Mouse (Mus musculus) left cerebral cortex, adult 11 months (tissue): ENCODE measurements around the gene Ccdc9.

Source experiments
- DNase-seq: peaks from one replicate; pipeline ENCODE4 v3.0.0; 2022; ENCODE audit warnings: low spot score

The Ccdc9 gene

GRCm38 (mm10) chr7:16286026-16286961, at the start of gene Ccdc9:
Gene Ccdc9 (minus strand): TSS chr7:16286795.
- DNase-seq = peak; percentile 99

- no peak for DNase-seq
These were observed 42.6 kb upstream of the Ccdc9 start for GRCm38 (mm10) chr7:16329146-16329545.

- DNase-seq = no peak
These were observed 40.0 kb upstream of the Ccdc9 start for GRCm38 (mm10) chr7:16326607-16326971.

- DNase-seq = no peak
These were observed 39.5 kb upstream of the Ccdc9 start for GRCm38 (mm10) chr7:16325920-16326606.

GRCm38 (mm10) chr7:16324661-16325060, 38.1 kb upstream of the Ccdc9 start:
- no peak for DNase-seq

GRCm38 (mm10) chr7:16320479-16320878, 33.9 kb upstream of the Ccdc9 start:
- DNase-seq = no peak

GRCm38 (mm10) chr7:16319216-16319615, 32.6 kb upstream of the Ccdc9 start:
- DNase-seq = no peak

GRCm38 (mm10) chr7:16317094-16317493, 30.5 kb upstream of the Ccdc9 start:
- DNase-seq = no peak

- no peak for DNase-seq
These were observed 28.7 kb upstream of the Ccdc9 start for GRCm38 (mm10) chr7:16315222-16315759.

- DNase-seq = no peak
These were observed 27.7 kb upstream of the Ccdc9 start for GRCm38 (mm10) chr7:16314221-16314775.

- DNase-seq = no peak
These were observed 27.1 kb upstream of the Ccdc9 start for GRCm38 (mm10) chr7:16313481-16314220.

GRCm38 (mm10) chr7:16312672-16313311, 26.2 kb upstream of the Ccdc9 start:
- no peak for DNase-seq

- DNase-seq = no peak
These were observed 25.5 kb upstream of the Ccdc9 start for GRCm38 (mm10) chr7:16312011-16312671.

- DNase-seq = no peak
These were observed 24.9 kb upstream of the Ccdc9 start for GRCm38 (mm10) chr7:16311453-16312004.

GRCm38 (mm10) chr7:16310521-16311452, 24.2 kb upstream of the Ccdc9 start:
- no peak for DNase-seq

GRCm38 (mm10) chr7:16310020-16310520, 23.5 kb upstream of the Ccdc9 start:
- no peak for DNase-seq

GRCm38 (mm10) chr7:16309318-16310019, 22.9 kb upstream of the Ccdc9 start:
- no peak for DNase-seq

- DNase-seq = no peak
These were observed 22.1 kb upstream of the Ccdc9 start for GRCm38 (mm10) chr7:16308555-16309317.
